Comparison of ENCODE assay signal across 30 mouse cellular contexts in the genomic region with DNA sequence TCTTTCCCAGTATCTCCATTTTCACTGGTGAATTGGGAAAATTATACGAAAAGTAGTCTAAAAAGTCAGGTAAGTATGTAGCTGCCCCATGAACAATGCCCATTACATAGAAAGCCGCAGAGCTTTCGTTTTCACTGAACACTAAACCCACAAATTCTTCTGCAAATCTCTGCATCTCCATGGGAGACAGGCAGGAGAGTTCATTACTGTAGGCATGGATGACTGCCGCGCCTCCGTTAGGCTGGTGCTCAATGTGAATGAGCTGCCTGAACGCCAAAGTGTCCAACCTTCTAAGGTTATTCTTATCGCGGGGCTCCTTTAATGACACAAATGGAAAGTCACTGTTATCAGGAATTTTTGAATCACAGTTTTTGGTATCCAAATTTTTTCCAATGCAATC. TPM values are rescaled to one million over a fixed set of nuclear protein-coding genes. Genes with fewer than 3 reads are reported as not detected.
DNase-seq lines count a peak whose midpoint lies in the region; ATAC-seq and TF ChIP-seq lines count a peak whose summit lies in the region.
"Had no signal": no experiment of that assay in that cellular context is flagged by ENCODE, and none has a peak within 500 bp of the region (broad histone marks: within the 10 kb centered on the region; RNA-seq: fewer than 3 reads in every experiment).

No protein-coding gene starts in this region.

- no peak for DNase-seq in forebrain, embryonic 11.5 days (ENCODE audit: low spot score)
- DNase-seq in midbrain, embryonic 11.5 days (ENCODE audit: low spot score, missing footprints) = no peak
- DNase-seq in brain, adult 2 months (ENCODE audit: low read depth, low spot score) = peak; percentile 25
- peak; percentile 71 for DNase-seq in brain, embryonic 14.5 days (ENCODE audit: low read depth)
- no peak for DNase-seq in lung, postnatal 0 days (ENCODE audit: low spot score)
- DNase-seq: adrenal gland, postnatal 36 days; B cell, adult 2 months; cerebellum, adult 9-10 months; gastrocnemius, adult 2 months; gastrocnemius, postnatal 36 days; heart, adult 2 months; heart, postnatal 10 days; kidney, adult 8-10 months; kidney, postnatal 4 days; lung, postnatal 36 days; spleen, adult 18-20 months; thymus, adult 18-20 months; thymus, postnatal 25 days had no signal

- no peak overlapping the region for H3K4me3 ChIP-seq in forebrain, embryonic 15.5 days
- no peak overlapping the region for H3K4me3 ChIP-seq in forebrain, embryonic 11.5 days (ENCODE audit: low read depth, low read length)
- H3K4me3 ChIP-seq in midbrain, embryonic 11.5 days (ENCODE audit: low read depth, low read length) = no peak overlapping the region
- no peak overlapping the region for H3K4me3 ChIP-seq in midbrain, embryonic 15.5 days
- H3K4me3 ChIP-seq in lung, postnatal 0 days (ENCODE audit: low read depth, low read length) = no peak overlapping the region
- H3K4me3 ChIP-seq: erythroblast, embryonic 14.5 days; gastrocnemius, adult 2 months; heart, adult 2 months; heart, embryonic 13.5 days; limb, embryonic 13.5 days; lung, embryonic 15.5 days; midbrain, embryonic 12.5 days; myocyte had no signal

- H3K27me3 ChIP-seq in forebrain, embryonic 15.5 days = no peaks in the 10 kb centered on the region
- H3K27me3 ChIP-seq in forebrain, embryonic 11.5 days (ENCODE audit: control insufficient read depth, insufficient read depth, low read length) = no peaks in the 10 kb centered on the region
- no peaks in the 10 kb centered on the region for H3K27me3 ChIP-seq in midbrain, embryonic 11.5 days (ENCODE audit: control insufficient read depth, insufficient read depth, low read length)
- H3K27me3 ChIP-seq in midbrain, embryonic 15.5 days (replicated peaks) = no peaks in the 10 kb centered on the region
- H3K27me3 ChIP-seq in lung, postnatal 0 days (replicated peaks; ENCODE audit: insufficient read depth, low read length) = no peaks in the 10 kb centered on the region
- H3K27me3 ChIP-seq: heart, embryonic 13.5 days; limb, embryonic 13.5 days; lung, embryonic 15.5 days; midbrain, embryonic 12.5 days had no signal

- 0 out of 2 replicates have a peak overlapping the region, but pooled peaks have one; percentile 20 for H3K27ac ChIP-seq in forebrain, embryonic 15.5 days (replicated peaks)
- H3K27ac ChIP-seq in forebrain, embryonic 11.5 days (ENCODE audit: low read depth, low read length) = no peak overlapping the region
- H3K27ac ChIP-seq in midbrain, embryonic 11.5 days (ENCODE audit: low read depth, low read length) = no peak overlapping the region
- H3K27ac ChIP-seq in midbrain, embryonic 15.5 days = no peak overlapping the region
- no peak overlapping the region for H3K27ac ChIP-seq in lung, postnatal 0 days (ENCODE audit: low read length)
- H3K27ac ChIP-seq: gastrocnemius, adult 2 months; heart, adult 2 months; heart, embryonic 13.5 days; kidney, postnatal 0 days; limb, embryonic 13.5 days; lung, embryonic 15.5 days; midbrain, embryonic 12.5 days; stomach, postnatal 0 days had no signal

- no peak overlapping the region for H3K4me2 ChIP-seq in forebrain, embryonic 15.5 days (replicated peaks)
- no peak overlapping the region for H3K4me2 ChIP-seq in forebrain, embryonic 11.5 days (ENCODE audit: low read depth, low read length, severe bottlenecking)
- H3K4me2 ChIP-seq in midbrain, embryonic 11.5 days = no peak overlapping the region
- no peak overlapping the region for H3K4me2 ChIP-seq in midbrain, embryonic 15.5 days
- H3K4me2 ChIP-seq in lung, postnatal 0 days (replicated peaks; ENCODE audit: low read depth, low read length) = no peak overlapping the region
- H3K4me2 ChIP-seq: heart, embryonic 13.5 days; limb, embryonic 13.5 days; liver, embryonic 11.5 days; lung, embryonic 15.5 days; midbrain, embryonic 12.5 days had no signal

- no peaks in the 10 kb centered on the region for H3K36me3 ChIP-seq in forebrain, embryonic 15.5 days
- no peaks in the 10 kb centered on the region for H3K36me3 ChIP-seq in forebrain, embryonic 11.5 days (ENCODE audit: control insufficient read depth, insufficient read depth, low read length)
- H3K36me3 ChIP-seq in midbrain, embryonic 11.5 days (ENCODE audit: control insufficient read depth, insufficient read depth, low read length) = no peaks in the 10 kb centered on the region
- H3K36me3 ChIP-seq in midbrain, embryonic 15.5 days (replicated peaks) = no peaks in the 10 kb centered on the region
- H3K36me3 ChIP-seq in lung, postnatal 0 days (ENCODE audit: insufficient read depth, low read length) = 0 out of 2 replicates have a peak, but pooled peaks cover 2% of the 10 kb centered on the region
- H3K36me3 ChIP-seq: midbrain, embryonic 12.5 days had no signal

- TF ChIP-seq POLR2A in brain, embryonic 14.5 days (IDR thresholded peaks at IDR 0.05; ENCODE audit: borderline replicate concordance, extremely low read depth, insufficient read depth, insufficient read length, poor library complexity, severe bottlenecking) = no peak

- ATAC-seq in forebrain, embryonic 15.5 days (replicated peaks) = no peak; the same call in 1 of the 2 replicates
- no peak for ATAC-seq in forebrain, embryonic 11.5 days (replicated peaks; ENCODE audit: low FRiP score)
- peak; percentile 40; the same call in 1 of the 2 replicates for ATAC-seq in midbrain, embryonic 11.5 days (ENCODE audit: low FRiP score)
- ATAC-seq in midbrain, embryonic 15.5 days (replicated peaks) = no peak
- no peak for ATAC-seq in lung, postnatal 0 days
- ATAC-seq: intestine, embryonic 16.5 days had no signal

- H3K9ac ChIP-seq in forebrain, embryonic 15.5 days (replicated peaks) = no peak overlapping the region
- H3K9ac ChIP-seq in forebrain, embryonic 11.5 days (ENCODE audit: low read length) = no peak overlapping the region
- H3K9ac ChIP-seq in midbrain, embryonic 11.5 days (ENCODE audit: low read length) = no peak overlapping the region
- no peak overlapping the region for H3K9ac ChIP-seq in midbrain, embryonic 15.5 days
- no peak overlapping the region for H3K9ac ChIP-seq in lung, postnatal 0 days (replicated peaks; ENCODE audit: low read depth)
- H3K9ac ChIP-seq: heart, embryonic 13.5 days; limb, embryonic 13.5 days; lung, embryonic 15.5 days; midbrain, embryonic 12.5 days had no signal

- no peaks in the 10 kb centered on the region for H3K9me3 ChIP-seq in forebrain, embryonic 15.5 days
- H3K9me3 ChIP-seq in forebrain, embryonic 11.5 days (ENCODE audit: control insufficient read depth, low read length) = no peaks in the 10 kb centered on the region
- no peaks in the 10 kb centered on the region for H3K9me3 ChIP-seq in midbrain, embryonic 11.5 days (ENCODE audit: control insufficient read depth, low read length)
- H3K9me3 ChIP-seq in midbrain, embryonic 15.5 days = no peaks in the 10 kb centered on the region
- no peaks in the 10 kb centered on the region for H3K9me3 ChIP-seq in lung, postnatal 0 days (ENCODE audit: low read length)
- H3K9me3 ChIP-seq: heart, embryonic 13.5 days; limb, embryonic 13.5 days; lung, embryonic 15.5 days; midbrain, embryonic 12.5 days had no signal

- no peak for TF ChIP-seq EP300 in lung, postnatal 0 days (IDR thresholded peaks at IDR 0.05)

- TF ChIP-seq CTCF in brain, embryonic 14.5 days (IDR thresholded peaks at IDR 0.05; ENCODE audit: borderline replicate concordance, extremely low read depth, insufficient read depth, insufficient read length) = no peak
- no peak for TF ChIP-seq CTCF in lung, postnatal 0 days (IDR thresholded peaks at IDR 0.05)

- 45% methylated on average over 9 of the region's 9 CpGs for WGBS in forebrain, embryonic 15.5 days
- WGBS in forebrain, embryonic 11.5 days = 81% methylated on average over 9 of the region's 9 CpGs
- 73% methylated on average over 9 of the region's 9 CpGs for WGBS in midbrain, embryonic 11.5 days
- 61% methylated on average over 9 of the region's 9 CpGs for WGBS in midbrain, embryonic 15.5 days
- WGBS in lung, postnatal 0 days = 91% methylated on average over 9 of the region's 9 CpGs

- peaks cover 8% of the 10 kb centered on the region; the same call in 1 of the 2 replicates for H3K4me1 ChIP-seq in forebrain, embryonic 15.5 days
- no peaks in the 10 kb centered on the region for H3K4me1 ChIP-seq in forebrain, embryonic 11.5 days (replicated peaks; ENCODE audit: control insufficient read depth, insufficient read depth, low read length)
- no peaks in the 10 kb centered on the region for H3K4me1 ChIP-seq in midbrain, embryonic 11.5 days (ENCODE audit: control insufficient read depth, insufficient read depth, low read length)
- H3K4me1 ChIP-seq in midbrain, embryonic 15.5 days = no peaks in the 10 kb centered on the region
- H3K4me1 ChIP-seq in lung, postnatal 0 days (ENCODE audit: insufficient read depth, low read depth, low read length) = no peaks in the 10 kb centered on the region
- H3K4me1 ChIP-seq: limb, embryonic 13.5 days; lung, embryonic 15.5 days had no signal

RNA-seq across cellular contexts. Expression of a gene that starts 36.6 kb away (rescaled TPM):
- 5.5 and 5.9 TPM in 2 replicates for polyA plus RNA-seq in forebrain, embryonic 15.5 days (2015; fragmentation: Nextera tagmentation; extraction: Ambion mirVana)
- 7.2 and 8.3 TPM in 2 replicates for polyA plus RNA-seq in forebrain, embryonic 11.5 days (2014; fragmentation: Nextera tagmentation; extraction: Ambion mirVana)
- 6.3 and 7.1 TPM in 2 replicates for polyA plus RNA-seq in midbrain, embryonic 11.5 days (2014; fragmentation: Nextera tagmentation; extraction: Ambion mirVana)
- polyA plus RNA-seq in midbrain, embryonic 15.5 days (2015; fragmentation: Nextera tagmentation; extraction: Ambion mirVana) = 4.6 TPM in 2 replicates
- 7.9 and 9.5 TPM in 2 replicates for polyA plus RNA-seq in brain, embryonic 14.5 days (2012; rRNA removed)
- polyA plus RNA-seq in lung, postnatal 0 days (2015; fragmentation: Nextera tagmentation; extraction: Ambion mirVana) = 6.6 and 6.8 TPM in 2 replicates

RNA-seq across cellular contexts. Expression of a gene that starts 37.6 kb away (rescaled TPM):
- polyA plus RNA-seq in forebrain, embryonic 15.5 days (2015; fragmentation: Nextera tagmentation; extraction: Ambion mirVana) = 54.9 and 59.5 TPM in 2 replicates
- polyA plus RNA-seq in forebrain, embryonic 11.5 days (2014; fragmentation: Nextera tagmentation; extraction: Ambion mirVana) = 53.7 and 57.7 TPM in 2 replicates
- polyA plus RNA-seq in midbrain, embryonic 11.5 days (2014; fragmentation: Nextera tagmentation; extraction: Ambion mirVana) = 60.6 and 66.2 TPM in 2 replicates
- polyA plus RNA-seq in midbrain, embryonic 15.5 days (2015; fragmentation: Nextera tagmentation; extraction: Ambion mirVana) = 59.6 and 60.8 TPM in 2 replicates
- 30.5 and 36.9 TPM in 2 replicates for polyA plus RNA-seq in brain, embryonic 14.5 days (2012; rRNA removed)
- polyA plus RNA-seq in lung, postnatal 0 days (2015; fragmentation: Nextera tagmentation; extraction: Ambion mirVana) = 49.7 and 52.2 TPM in 2 replicates

RNA-seq across cellular contexts. Expression of a gene that starts 37.6 kb away (rescaled TPM):
- 21.1 and 24.4 TPM in 2 replicates for polyA plus RNA-seq in forebrain, embryonic 15.5 days (2015; fragmentation: Nextera tagmentation; extraction: Ambion mirVana)
- polyA plus RNA-seq in forebrain, embryonic 11.5 days (2014; fragmentation: Nextera tagmentation; extraction: Ambion mirVana) = 25.2 and 25.5 TPM in 2 replicates
- 20.8 and 22.9 TPM in 2 replicates for polyA plus RNA-seq in midbrain, embryonic 11.5 days (2014; fragmentation: Nextera tagmentation; extraction: Ambion mirVana)
- 26.5 and 27.0 TPM in 2 replicates for polyA plus RNA-seq in midbrain, embryonic 15.5 days (2015; fragmentation: Nextera tagmentation; extraction: Ambion mirVana)
- polyA plus RNA-seq in brain, embryonic 14.5 days (2012; rRNA removed) = 12.7 and 16.5 TPM in 2 replicates
- polyA plus RNA-seq in lung, postnatal 0 days (2015; fragmentation: Nextera tagmentation; extraction: Ambion mirVana) = 3.8 and 3.9 TPM in 2 replicates

Comparison
In these comparisons a context has a peak if more than half of its experiments do, and no peak if none do; other contexts are left out.
1. DNase-seq: peak in brain, adult 2 months (single experiment) and brain, embryonic 14.5 days (single experiment); none in forebrain, embryonic 11.5 days (single experiment), midbrain, embryonic 11.5 days (single experiment) and lung, postnatal 0 days (single experiment).